Mouse (Mus musculus): ENCODE data around the gene Rwdd1. TPM values are rescaled to one million over a fixed set of nuclear protein-coding genes. Genes with fewer than 3 reads are reported as not detected.

Gene Rwdd1
- polyA plus RNA-seq (2012; ENCODE audit: low replicate concordance) = 49.3 and 90.3 TPM in 2 replicates

GRCm38 (mm10) chr10:34019302-34020075 is at the start of gene Rwdd1:
Rwdd1 (minus strand) TSS chr10:34019624.

GRCm38 (mm10) chr10:34044210-34044609 is 24.8 kb upstream of the Rwdd1 start, which contains the start of gene Calhm4:
Calhm4 (minus strand) TSS chr10:34044310.

GRCm38 (mm10) chr10:34037401-34037800 is 18.0 kb upstream of the Rwdd1 start, which contains the start of gene Trappc3l:
Trappc3l (plus strand) TSS chr10:34037597.

GRCm38 (mm10) chr10:33950803-33951583 is 68.4 kb downstream of the Rwdd1 start, which contains the start of gene Zup1:
Zup1 (minus strand) TSS chr10:33951269.

Other genes with a start within 250 kb of the Rwdd1 start
- gene Sult3a2, start 232.9 kb downstream of the Rwdd1 start, polyA plus RNA-seq (2012; ENCODE audit: low replicate concordance) = not detected in 2 replicates
- gene Sult3a1, start 161.9 kb downstream of the Rwdd1 start, polyA plus RNA-seq (2012; ENCODE audit: low replicate concordance) = not detected in 2 replicates
- not detected in 2 replicates for gene Rsph4a, start 114.5 kb downstream of the Rwdd1 start, polyA plus RNA-seq (2012; ENCODE audit: low replicate concordance)
- 5.4 and 8.7 TPM in 2 replicates for gene Zup1, start 68.4 kb downstream of the Rwdd1 start, polyA plus RNA-seq (2012; ENCODE audit: low replicate concordance)
- not detected in 2 replicates for gene Trappc3l, start 18.0 kb upstream of the Rwdd1 start, polyA plus RNA-seq (2012; ENCODE audit: low replicate concordance)
- gene Calhm4, start 24.7 kb upstream of the Rwdd1 start, polyA plus RNA-seq (2012; ENCODE audit: low replicate concordance) = not detected in 2 replicates
- not detected in 2 replicates for gene Calhm5, start 76.9 kb upstream of the Rwdd1 start, polyA plus RNA-seq (2012; ENCODE audit: low replicate concordance)
- 20.3 and 22.2 TPM in 2 replicates for gene Calhm6, start 108.4 kb upstream of the Rwdd1 start, polyA plus RNA-seq (2012; ENCODE audit: low replicate concordance)
- 2.7 and 5.2 TPM in 2 replicates for gene Dse, start 188.1 kb upstream of the Rwdd1 start, polyA plus RNA-seq (2012; ENCODE audit: low replicate concordance)